Mouse (Mus musculus): ENCODE data around the gene Mbnl2. TPM values are rescaled to one million over a fixed set of nuclear protein-coding genes. Genes with fewer than 3 reads are reported as not detected.

The Mbnl2 gene
- polyA plus RNA-seq, 1 experiment: 110 TPM

DNA sequence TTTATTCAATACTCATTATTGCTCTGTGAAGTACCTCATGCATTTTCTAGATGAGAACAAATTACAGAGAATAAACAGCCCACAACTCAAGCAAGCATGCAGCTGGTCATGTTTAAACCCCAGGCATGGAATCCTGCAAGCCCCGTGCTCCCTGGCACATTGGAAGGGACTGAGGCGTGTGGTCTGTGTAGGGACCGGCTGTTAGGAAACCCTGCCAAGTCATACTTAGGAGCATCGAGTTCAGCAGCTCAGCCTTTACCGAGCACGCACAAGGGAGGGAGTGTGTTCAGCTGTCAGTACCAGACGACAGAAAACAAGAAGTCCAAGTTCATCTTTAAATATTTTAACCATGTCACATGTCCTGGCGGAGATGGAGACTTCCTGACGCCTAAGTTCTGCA lies 141.4 kb downstream of the Mbnl2 start:
- TF ChIP-seq CTCF (IDR thresholded peaks at IDR 0.05; ENCODE audit: low read depth, low read length) (no peak), POLR2A (IDR thresholded peaks at IDR 0.05; ENCODE audit: borderline replicate concordance, low read depth, low read length) (no peak)
- Histone ChIP-seq H3K4me3 (ENCODE audit: insufficient read depth, low read length) (no peak overlapping the region), H3K4me1 (ENCODE audit: control insufficient read depth, insufficient read depth, low read length) (peaks cover 2% of the 10 kb centered on the region), H3K27ac (ENCODE audit: insufficient read depth, low read depth, low read length) (no peak overlapping the region)

DNA sequence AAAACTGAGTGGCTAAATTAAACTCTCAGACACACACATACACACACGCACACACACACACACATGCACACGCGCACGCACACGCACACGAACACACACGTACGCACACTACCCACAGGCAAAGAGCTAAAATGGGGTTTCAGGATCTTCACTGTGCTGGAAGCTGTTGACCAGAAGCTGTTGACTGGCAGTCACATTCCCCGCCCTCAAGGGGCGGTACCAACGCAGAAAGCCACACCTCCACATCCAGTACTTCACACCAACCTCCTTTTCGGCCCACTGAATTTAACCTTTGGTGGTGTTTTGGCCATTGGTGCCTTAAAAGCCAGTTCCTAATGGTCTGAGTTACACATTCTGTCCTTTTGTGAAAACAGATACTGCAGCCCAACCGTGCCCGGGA lies 143.5 kb downstream of the Mbnl2 start:
- no peak for TF ChIP-seq POLR2A (IDR thresholded peaks at IDR 0.05; ENCODE audit: borderline replicate concordance, low read depth, low read length)
- no peak for TF ChIP-seq CTCF (IDR thresholded peaks at IDR 0.05; ENCODE audit: low read depth, low read length)
- peaks cover 13% of the 10 kb centered on the region for H3K4me1 ChIP-seq (ENCODE audit: control insufficient read depth, insufficient read depth, low read length)
- H3K4me3 ChIP-seq (ENCODE audit: insufficient read depth, low read length): no peak overlapping the region
- no peak overlapping the region for H3K27ac ChIP-seq (ENCODE audit: insufficient read depth, low read depth, low read length)

DNA sequence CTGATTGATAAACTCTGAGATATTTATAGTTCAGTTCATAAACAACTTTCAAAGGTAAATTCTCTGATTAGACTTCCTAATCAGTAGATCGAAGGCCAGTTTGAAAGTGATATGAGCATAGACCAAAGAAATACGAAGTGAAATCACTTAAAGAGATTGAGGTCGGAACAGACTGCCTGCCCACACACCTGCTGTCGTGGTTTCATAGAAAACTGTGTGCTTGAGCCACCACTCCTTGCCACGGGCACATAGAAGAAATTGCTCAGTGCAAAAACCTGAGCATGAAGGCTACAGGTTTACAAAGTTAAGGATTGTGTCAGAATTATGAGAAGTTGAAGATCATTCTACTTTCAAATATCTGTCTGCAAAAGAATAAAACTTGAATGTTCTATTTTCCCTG lies 153.0 kb downstream of the Mbnl2 start:
- TF ChIP-seq POLR2A (IDR thresholded peaks at IDR 0.05; ENCODE audit: borderline replicate concordance, low read depth, low read length) (no peak), CTCF (IDR thresholded peaks at IDR 0.05; ENCODE audit: low read depth, low read length) (no peak)
- Histone ChIP-seq H3K4me3 (ENCODE audit: insufficient read depth, low read length) (no peak overlapping the region), H3K27ac (ENCODE audit: insufficient read depth, low read depth, low read length) (no peak overlapping the region), H3K4me1 (ENCODE audit: control insufficient read depth, insufficient read depth, low read length) (no peaks in the 10 kb centered on the region)

DNA sequence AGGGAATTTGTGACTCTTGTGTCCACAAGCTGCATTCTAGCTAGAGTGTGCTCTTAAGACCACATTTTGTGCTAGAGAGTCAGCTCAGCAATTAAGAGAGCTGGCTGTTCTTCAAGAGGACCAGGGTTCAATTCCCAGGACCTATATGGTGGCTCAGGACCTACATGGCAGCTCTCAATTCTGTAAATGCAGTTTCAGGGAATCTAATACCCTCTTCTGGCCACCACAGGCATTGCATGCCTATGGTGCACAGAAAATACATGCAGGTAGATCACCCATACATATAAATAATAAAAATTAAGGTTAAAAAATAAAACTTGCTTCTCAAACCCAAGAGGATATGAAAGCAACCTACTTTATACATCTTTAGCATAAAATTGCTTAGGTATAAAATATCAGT lies 157.3 kb downstream of the Mbnl2 start:
- Histone ChIP-seq H3K4me1 (ENCODE audit: control insufficient read depth, insufficient read depth, low read length) (peaks cover 10% of the 10 kb centered on the region), H3K4me3 (ENCODE audit: insufficient read depth, low read length) (no peak overlapping the region), H3K27ac (ENCODE audit: insufficient read depth, low read depth, low read length) (no peak overlapping the region)
- TF ChIP-seq POLR2A (IDR thresholded peaks at IDR 0.05; ENCODE audit: borderline replicate concordance, low read depth, low read length): no peak
- no peak for TF ChIP-seq CTCF (IDR thresholded peaks at IDR 0.05; ENCODE audit: low read depth, low read length)

DNA sequence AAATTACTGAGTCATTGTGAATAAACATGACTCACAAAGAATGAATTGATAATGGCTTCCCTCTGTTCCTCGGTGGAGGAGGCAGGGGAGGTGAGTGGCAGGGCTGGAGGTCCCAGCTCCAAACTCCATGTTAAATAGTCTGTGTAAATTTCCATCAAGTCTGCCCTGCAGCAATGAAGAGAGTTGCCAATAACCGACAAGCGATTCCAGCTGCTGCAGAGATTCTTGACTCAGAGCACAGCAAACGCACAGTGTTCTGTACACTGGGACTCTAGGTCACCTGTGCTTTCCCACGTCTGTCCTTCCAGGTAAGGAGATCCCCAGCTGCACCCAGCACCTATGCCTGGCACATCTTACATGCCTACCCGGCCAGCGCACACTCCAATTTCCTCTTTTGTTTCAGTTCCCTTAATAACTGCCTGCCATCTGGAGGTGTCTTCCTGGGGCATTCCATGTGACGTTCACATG lies 158.5 kb downstream of the Mbnl2 start:
- TF ChIP-seq POLR2A (IDR thresholded peaks at IDR 0.05; ENCODE audit: borderline replicate concordance, low read depth, low read length) (no peak), CTCF (IDR thresholded peaks at IDR 0.05; ENCODE audit: low read depth, low read length) (no peak)
- no peak overlapping the region for H3K4me3 ChIP-seq (ENCODE audit: insufficient read depth, low read length)
- H3K27ac ChIP-seq (ENCODE audit: insufficient read depth, low read depth, low read length): peak overlapping the region; percentile 25
- H3K4me1 ChIP-seq (ENCODE audit: control insufficient read depth, insufficient read depth, low read length): peaks cover 10% of the 10 kb centered on the region

DNA sequence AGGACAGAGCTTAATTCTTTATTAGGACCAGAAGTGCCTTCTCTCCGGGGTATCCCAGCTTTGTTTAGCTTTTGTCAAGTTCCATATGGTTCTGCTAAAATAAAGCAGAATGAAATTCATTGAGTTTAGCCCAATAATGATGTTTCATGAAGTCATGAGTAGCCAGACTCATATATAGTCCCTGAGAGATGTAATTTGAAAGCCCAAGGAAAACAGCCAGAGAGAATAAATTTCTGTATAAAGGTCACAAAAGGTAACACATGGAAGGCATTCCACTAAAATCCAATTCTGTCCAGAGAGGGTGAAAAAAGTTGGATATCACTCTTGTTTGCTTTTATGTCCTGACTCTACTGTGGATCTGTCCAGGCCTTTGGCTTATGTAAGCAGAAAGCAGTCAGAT lies 159.4 kb downstream of the Mbnl2 start:
- H3K4me1 ChIP-seq (ENCODE audit: control insufficient read depth, insufficient read depth, low read length): peaks cover 13% of the 10 kb centered on the region
- H3K4me3 ChIP-seq (ENCODE audit: insufficient read depth, low read length): no peak overlapping the region
- no peak overlapping the region for H3K27ac ChIP-seq (ENCODE audit: insufficient read depth, low read depth, low read length)
- no peak for TF ChIP-seq CTCF (IDR thresholded peaks at IDR 0.05; ENCODE audit: low read depth, low read length)
- TF ChIP-seq POLR2A (IDR thresholded peaks at IDR 0.05; ENCODE audit: borderline replicate concordance, low read depth, low read length): no peak

DNA sequence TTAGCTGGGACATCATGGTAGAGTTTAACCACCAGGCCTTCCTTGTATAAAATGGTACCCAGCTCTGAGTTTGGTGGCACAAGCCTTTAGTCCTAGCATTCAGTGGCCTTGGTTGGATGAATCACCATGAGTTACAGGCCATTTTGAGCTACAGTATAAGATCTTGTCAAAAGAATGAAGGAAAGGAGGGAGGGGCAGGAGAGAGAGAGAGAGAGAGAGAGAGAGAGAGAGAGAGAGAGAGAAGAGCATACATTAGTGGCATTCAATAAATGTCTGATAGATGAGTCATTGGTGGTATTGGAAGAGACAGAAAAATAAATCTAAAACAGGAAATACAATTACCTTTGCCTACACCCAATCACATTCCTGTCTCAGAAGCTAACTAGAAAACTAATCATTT lies 165.2 kb downstream of the Mbnl2 start:
- Histone ChIP-seq H3K4me3 (ENCODE audit: insufficient read depth, low read length) (no peak overlapping the region), H3K27ac (ENCODE audit: insufficient read depth, low read depth, low read length) (no peak overlapping the region), H3K4me1 (ENCODE audit: control insufficient read depth, insufficient read depth, low read length) (0 out of 2 replicates have a peak, but pooled peaks cover 7% of the 10 kb centered on the region)
- TF ChIP-seq POLR2A (IDR thresholded peaks at IDR 0.05; ENCODE audit: borderline replicate concordance, low read depth, low read length): no peak
- TF ChIP-seq CTCF (IDR thresholded peaks at IDR 0.05; ENCODE audit: low read depth, low read length): no peak

DNA sequence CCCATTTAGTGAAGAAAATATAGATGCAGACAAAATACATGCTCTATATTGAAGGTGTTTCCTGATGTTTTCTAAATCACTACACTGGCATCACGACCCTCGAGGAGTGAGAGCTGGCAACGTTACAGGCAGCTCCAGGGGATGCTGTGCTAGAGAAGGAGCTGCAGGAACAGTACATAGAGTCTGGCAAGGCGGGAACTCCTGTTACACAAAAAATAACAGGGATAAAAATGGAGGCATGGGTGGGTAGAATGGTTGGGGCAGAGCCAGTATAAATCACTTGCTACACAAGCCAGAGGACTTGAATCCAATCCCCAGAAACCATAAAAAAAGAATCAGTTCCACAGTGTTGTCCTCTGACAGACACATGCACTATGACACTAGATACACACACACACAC lies 165.8 kb downstream of the Mbnl2 start:
- H3K27ac ChIP-seq (ENCODE audit: insufficient read depth, low read depth, low read length): no peak overlapping the region
- H3K4me1 ChIP-seq (ENCODE audit: control insufficient read depth, insufficient read depth, low read length): 0 out of 2 replicates have a peak, but pooled peaks cover 7% of the 10 kb centered on the region
- no peak for TF ChIP-seq CTCF (IDR thresholded peaks at IDR 0.05; ENCODE audit: low read depth, low read length)
- no peak for TF ChIP-seq POLR2A (IDR thresholded peaks at IDR 0.05; ENCODE audit: borderline replicate concordance, low read depth, low read length)
- H3K4me3 ChIP-seq (ENCODE audit: insufficient read depth, low read length): no peak overlapping the region

DNA sequence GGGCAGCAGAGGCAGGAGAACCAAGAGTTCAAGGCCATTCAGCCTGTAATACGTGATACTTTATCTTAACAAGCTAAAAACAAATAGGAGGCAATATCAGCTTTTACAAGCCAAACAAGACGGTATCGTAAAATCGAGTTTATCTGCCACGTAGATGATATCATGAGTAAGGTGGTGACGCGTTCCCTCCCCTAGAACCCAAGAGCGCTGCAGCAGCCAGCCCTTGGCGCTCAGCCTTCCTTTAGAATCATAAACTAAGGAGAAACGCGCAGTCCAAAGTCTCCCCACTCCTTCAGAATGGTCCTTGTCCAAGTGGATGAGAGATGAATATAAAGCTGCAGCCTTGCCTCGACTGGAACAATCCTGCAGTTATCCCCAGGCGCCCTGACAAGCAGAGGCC lies 166.4 kb downstream of the Mbnl2 start:
- Histone ChIP-seq H3K4me3 (ENCODE audit: insufficient read depth, low read length) (no peak overlapping the region), H3K27ac (ENCODE audit: insufficient read depth, low read depth, low read length) (no peak overlapping the region), H3K4me1 (ENCODE audit: control insufficient read depth, insufficient read depth, low read length) (0 out of 2 replicates have a peak, but pooled peaks cover 7% of the 10 kb centered on the region)
- TF ChIP-seq CTCF (IDR thresholded peaks at IDR 0.05; ENCODE audit: low read depth, low read length): no peak
- no peak for TF ChIP-seq POLR2A (IDR thresholded peaks at IDR 0.05; ENCODE audit: borderline replicate concordance, low read depth, low read length)

GRCm38 (mm10) chr14:120454221-120454620 lies 178.8 kb downstream of the Mbnl2 start:
- TF ChIP-seq CTCF (IDR thresholded peaks at IDR 0.05; ENCODE audit: low read depth, low read length): no peak
- TF ChIP-seq POLR2A (IDR thresholded peaks at IDR 0.05; ENCODE audit: borderline replicate concordance, low read depth, low read length): no peak
- no peak overlapping the region for H3K4me3 ChIP-seq (ENCODE audit: insufficient read depth, low read length)
- no peak overlapping the region for H3K27ac ChIP-seq (ENCODE audit: insufficient read depth, low read depth, low read length)
- H3K4me1 ChIP-seq (ENCODE audit: control insufficient read depth, insufficient read depth, low read length): peaks cover 3% of the 10 kb centered on the region
